Mouse (Mus musculus) erythroblast, adult 5-6 weeks (primary cell): ENCODE results near the gene Rxrg. TPM values are rescaled to one million over a fixed set of nuclear protein-coding genes. Genes with fewer than 3 reads are reported as not detected.

Experiments
- ATAC-seq: replicated peaks from 2 replicates; pipeline ENCODE4 v1.8.0; 2016; ENCODE audit warnings: moderate number of reproducible peaks, mild to moderate bottlenecking, moderate TSS enrichment, inconsistent platforms; ENCODE audit not compliant: poor library complexity, low FRiP score, severe bottlenecking
- total RNA-seq, 2 experiments: library from RNA; stranded (forward) in 1 of 2; stranded (reverse) in 1 of 2; fragments of 150-400 nt in 1 of 2; fragments of 200-764, 138-1000 nt in 1 of 2; gene quantifications; 2 replicates each; pipeline versions ENCODE4 v1.2.3 to v1.2.4; 2015 to 2017; ENCODE audit warnings: low replicate concordance in 2 of 2

Gene Rxrg
- not detected in 2 replicates for total RNA-seq (2015; ENCODE audit: low replicate concordance)
- not detected in 2 replicates for total RNA-seq (2017; ENCODE audit: low replicate concordance)

DNA sequence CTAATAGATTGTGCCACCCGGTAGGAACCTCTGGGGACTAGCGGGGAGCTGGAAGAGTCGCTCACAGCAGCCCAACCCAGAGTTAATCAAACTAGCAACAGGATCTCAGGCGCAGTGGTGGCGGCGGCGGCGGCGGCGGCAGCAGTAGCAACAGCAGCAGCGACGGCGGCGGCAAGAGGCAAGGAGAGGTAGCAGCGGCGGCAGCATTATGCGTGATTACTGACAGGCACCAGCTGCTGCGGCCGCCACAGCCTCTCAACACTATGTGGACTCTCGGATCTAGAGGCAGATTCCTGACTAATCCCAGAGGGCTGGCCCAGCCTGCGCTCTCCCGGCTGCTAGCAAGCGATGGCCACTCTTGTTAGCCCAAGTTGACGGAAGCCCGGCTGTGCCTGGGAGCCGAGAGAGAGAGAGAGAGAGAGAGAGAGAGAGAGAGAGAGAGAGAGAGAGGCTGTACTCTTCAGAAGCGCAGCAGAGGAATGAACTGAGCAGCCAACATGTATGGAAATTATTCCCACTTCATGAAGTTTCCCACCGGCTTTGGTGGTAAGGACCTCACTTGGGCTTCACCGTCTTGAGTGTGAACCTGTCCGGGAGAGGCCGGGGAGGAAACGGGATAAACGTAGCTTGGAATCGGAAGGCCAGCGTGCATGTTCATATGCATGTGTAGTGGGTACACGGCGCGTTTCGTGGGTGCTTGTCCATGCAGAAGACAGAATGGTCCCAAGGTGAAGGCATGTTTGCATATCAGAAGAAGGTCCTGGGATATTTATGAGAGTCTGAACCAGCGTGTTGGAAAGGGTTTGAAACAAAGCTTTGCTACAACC is at the start of gene Rxrg:
Gene Rxrg, plus strand, starts transcription at position 130 of the 827 bp plus-strand sequence.
- no peak for ATAC-seq

DNA sequence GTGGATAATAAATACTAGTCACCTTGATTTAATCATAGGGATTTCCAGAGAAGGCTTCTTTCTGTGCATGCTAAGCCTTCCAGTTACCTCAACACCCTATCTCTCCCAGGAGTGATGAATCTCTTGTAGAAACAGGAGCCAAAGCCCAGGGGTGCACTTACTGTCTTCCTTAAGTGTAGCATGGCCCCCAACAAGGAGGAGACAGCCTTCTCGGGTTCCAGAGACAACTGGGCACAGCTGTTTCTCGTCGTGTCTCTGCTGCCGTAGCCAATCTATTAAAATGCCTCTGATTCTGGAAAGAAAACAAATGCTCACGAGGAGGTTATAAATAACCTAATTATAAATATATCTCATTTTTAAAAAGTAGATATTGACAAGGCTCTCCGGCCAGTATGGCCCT is 48.9 kb upstream of the Rxrg start:
- ATAC-seq, result no peak

DNA sequence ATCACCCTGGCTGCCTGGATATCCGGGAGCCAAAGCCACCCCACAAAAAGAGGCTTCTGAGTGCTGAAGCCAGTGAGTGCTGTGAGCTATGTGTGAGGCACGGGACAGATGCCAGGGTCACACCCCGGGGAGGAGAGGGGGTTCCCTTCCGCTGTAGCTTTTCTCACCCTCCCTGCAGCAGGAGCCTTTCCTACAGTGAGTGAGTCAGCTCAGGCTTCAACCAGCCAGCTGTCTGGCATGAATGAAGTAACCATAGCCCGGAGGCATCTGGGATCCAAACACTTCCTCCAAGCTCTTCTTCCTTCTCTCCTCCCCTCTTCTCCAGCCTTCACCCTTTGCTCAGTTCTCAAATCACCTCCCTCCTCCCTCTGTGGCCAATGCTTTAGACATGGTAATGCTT is 46.6 kb upstream of the Rxrg start:
- ATAC-seq, result no peak

DNA sequence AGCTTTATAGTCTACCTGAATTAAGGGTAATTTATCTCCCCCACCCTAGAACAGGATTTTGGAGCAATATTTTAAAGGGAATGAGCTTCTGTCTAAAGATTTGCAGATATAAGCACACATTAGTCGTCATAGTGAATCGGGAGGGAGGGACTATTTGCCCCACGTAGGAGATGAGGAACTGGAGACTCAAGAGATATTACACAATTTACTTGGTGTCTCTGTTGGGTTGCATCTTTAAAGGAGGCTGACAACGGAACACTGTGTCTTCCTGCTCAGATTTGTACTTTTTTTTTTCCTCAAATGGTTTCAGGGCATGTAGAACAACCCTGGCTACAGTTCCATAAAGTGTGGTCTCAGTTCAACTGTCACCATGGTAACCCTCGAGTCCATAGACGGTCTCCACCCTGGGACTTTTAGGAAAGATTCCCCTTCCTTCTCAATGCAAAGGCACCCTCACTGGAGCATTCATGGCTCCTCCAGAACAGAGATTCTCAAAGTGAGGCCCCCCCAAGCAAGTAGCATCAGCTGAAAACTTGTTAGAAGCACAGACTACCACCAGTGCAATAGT is 44.1 kb upstream of the Rxrg start:
- ATAC-seq, result no peak

DNA sequence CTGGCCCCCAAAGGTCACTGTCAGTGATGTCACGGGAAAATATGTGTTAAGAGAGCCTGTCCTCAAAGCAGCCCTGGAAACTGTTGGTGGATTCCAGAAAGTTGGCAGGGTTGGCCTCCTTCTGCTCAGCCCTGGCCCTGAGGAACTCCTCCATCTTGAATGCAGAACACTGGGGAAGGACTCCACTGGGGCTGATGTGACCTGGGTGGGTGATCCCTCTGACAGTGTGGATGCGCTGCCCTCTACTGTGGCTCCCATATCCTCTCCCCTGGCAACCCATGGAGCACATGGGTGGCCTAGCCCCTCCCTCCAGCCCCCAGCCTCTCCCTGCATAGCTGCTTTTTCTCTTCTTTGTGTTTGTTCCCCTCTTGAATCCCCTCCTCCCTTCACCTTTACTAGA is 31.6 kb upstream of the Rxrg start:
- ATAC-seq, result no peak

DNA sequence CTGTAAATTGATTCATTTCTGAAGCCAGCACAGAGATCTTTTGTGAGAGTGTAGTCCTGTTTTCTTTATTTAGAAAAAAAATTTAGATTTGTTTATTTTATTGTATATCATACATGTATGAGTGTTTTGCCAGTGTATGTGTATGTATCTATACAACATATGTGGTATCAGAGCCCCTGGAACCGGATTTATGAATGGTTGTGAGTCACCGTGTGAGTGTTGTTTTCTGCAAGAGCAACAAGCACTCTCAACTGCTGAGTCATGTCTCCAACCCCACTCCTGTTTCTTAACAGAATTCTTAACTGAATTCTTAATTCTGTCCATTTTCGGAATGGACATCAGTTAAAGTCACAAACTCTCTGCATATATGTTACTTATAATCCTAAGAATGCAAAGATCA is 19.1 kb upstream of the Rxrg start:
- no peak for ATAC-seq

DNA sequence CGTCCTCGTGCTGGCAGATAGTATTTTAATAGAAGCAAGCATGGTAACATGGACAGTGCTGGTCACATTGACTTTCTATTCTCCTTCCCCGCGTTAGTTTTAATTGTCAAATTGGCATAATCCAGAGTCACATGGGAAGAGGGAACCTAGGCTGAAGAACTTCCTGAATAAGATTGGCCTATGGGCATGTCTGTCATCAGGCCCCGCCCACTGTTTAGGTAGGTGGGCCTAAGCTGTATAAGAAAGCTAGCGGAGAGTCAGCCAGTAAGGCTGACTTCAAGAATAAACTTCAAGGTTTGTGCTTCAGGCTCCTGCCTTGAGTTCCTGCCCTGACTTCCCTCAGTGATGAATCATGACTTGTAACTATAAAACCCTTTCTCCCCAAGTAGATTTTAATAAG is 15.0 kb upstream of the Rxrg start:
- no peak for ATAC-seq

DNA sequence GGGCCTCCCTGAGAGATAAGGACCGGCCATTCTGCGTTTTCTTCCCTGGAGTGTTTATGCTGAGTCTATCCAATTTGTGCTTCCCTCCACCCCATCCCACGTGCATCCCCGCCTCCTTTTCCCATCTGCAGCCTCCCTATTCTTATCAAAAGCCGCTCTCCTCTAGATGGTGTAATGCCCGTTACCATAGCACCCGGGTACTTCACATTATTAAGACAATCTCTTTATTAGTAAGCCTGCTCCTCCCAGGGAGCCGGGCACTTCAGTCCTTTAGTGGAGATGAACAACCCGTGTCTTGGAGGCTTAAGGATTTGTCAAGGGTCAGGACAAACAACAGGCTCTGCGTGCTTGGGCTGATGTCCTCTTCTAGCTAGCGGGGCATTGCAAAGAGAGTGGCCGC is 14.3 kb upstream of the Rxrg start:
- ATAC-seq, result no peak

DNA sequence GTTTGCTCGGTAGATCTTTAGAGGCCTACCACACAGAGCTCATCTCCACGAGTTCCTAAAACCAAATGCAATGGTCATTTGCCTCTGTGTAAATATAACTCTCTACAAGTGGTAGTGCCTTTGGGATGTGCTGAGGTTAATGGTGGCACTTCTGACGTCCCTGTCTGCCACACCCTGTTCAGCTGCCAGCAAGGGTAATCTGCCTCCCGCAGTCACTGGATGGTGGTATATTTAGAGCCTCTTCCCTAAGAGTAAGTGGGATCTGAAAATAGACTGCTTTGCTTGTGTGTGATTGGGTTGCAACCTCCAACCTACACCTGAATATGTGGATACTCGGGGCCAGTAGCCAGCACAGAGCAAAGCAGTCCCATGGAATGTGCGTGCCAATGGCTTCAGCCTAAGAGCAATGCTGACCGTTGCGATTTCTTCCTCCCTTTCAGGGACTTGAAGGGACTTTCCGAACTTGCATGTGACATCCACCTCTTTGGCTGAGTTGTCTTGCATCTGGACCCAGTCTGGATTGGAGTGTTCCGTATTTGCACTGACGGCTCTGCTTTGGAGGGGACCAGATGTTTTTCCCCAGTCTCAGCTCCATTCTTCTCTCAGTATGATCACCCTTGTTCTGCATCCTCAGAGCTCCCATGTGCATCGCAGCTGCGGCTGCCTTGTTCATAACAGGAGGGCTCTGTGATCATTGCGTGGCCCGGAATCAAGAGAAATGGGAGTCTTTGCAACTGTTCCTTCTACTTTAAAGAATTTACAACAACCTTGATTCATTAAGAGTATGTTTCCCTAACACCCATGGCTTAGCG is 9.2 kb upstream of the Rxrg start:
- no peak for ATAC-seq

DNA sequence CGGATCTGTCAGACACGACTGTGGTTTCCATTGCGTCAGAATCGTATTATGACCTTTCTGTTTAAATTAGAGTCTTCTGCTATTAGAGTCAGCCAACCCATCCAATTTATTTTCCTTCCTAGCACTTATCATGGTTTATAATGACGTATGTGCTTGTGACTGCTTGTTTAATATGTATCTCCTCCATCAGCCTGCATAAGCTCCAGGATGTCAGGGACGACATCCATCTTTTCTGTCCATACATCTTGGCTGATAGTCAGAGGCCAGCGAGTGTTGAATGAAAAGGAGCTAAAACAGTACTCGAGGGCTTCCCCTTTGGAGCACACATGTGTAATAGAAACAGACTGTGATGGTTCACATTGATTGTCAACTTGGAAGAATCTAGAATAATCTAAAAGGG is 6.0 kb upstream of the Rxrg start:
- no peak for ATAC-seq

DNA sequence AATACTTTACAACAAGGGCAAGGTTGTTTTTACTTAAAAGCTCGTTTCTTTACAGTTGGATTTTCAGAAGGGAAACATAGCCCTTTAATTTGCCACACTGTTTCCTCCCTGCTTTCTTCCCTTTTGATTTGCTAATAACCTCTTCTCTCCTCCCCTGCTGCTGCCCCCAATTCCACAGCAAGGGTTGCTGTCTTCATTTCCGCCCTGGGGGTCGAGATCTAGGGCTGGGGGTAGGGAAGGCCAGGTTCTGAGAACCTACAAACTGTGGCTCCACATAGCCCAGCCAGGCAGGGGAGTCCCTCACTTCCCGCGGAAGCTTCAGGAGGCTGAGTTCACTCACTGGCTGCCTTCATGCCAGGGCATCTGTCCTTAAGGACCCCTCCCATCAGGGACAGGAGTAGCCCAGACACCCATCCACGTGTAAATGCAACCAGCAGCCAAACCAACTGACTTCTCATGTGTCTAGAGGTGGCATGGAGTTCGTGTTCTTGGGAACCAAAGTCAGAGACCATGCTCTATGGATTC is 1.1 kb downstream of the Rxrg start:
- no peak for ATAC-seq

DNA sequence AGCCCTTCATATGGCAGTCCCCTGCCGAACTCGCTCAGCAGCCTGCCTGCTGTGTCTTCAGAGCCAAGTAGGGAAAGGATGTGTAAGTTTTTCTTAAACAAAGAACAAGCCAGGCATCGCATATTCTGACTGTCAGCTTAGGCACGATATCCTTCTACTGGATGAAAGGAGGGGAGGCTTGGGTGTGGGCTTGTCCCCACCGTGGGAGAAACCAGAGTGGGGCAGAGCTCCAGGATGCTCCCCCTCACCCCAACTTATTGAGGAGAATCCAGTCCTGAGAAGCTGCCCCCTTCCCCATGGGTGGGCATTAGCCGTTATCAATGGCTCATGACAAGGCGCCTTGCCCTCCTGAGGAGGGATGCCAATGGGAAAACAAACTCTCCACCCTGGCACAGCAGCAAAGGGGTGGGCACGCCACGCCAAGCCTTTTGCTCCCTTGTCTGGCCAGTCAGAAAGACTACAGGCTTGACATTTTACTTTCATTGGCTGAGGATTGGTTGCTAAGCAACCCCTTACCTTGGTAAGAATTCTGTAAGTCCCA is 10.1 kb downstream of the Rxrg start:
- no peak for ATAC-seq

DNA sequence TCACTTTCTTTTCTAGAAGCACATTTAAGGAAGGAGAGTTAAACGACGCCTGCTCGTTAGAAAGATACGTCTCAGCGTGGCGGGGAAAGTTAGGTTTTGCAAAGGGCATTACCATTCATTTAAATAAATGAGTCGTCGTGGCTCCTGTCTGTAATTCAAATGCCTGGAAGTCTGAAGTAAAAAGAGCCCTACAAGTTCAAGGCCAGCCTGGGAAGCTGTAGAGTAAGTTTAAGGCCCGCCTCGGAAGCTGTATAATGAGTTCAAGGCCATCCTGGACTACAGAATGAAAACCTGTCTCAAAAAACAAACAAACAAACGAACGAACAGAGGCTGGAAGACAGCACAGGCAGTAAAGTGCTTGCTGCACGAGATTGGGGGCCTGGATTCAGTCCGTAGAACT is 18.9 kb downstream of the Rxrg start:
- ATAC-seq, result no peak

DNA sequence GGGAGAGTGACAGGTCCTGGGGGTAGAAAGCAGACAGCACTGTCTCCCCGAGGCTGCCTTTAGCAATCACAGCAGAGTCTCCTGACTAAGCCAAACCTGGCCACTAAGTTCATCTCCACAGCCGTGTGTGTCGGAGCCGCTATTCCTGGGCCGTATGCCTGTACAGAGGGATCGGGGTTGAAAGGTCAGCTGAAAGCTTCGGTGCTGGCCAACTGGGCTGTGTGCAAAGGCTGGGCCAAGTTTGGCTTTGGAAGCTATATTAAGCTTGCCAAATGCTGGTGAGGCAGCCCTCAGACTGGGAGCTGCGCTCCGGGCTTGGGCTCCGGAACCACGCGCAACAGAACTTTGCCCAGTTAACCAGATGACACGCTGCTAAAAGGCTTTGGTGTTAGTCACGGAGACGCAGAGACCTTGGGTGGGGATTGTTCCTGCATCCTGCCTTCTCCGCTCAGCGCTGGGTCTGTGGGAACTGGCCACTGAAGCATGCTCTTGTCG is 19.9 kb downstream of the Rxrg start:
- no peak for ATAC-seq

DNA sequence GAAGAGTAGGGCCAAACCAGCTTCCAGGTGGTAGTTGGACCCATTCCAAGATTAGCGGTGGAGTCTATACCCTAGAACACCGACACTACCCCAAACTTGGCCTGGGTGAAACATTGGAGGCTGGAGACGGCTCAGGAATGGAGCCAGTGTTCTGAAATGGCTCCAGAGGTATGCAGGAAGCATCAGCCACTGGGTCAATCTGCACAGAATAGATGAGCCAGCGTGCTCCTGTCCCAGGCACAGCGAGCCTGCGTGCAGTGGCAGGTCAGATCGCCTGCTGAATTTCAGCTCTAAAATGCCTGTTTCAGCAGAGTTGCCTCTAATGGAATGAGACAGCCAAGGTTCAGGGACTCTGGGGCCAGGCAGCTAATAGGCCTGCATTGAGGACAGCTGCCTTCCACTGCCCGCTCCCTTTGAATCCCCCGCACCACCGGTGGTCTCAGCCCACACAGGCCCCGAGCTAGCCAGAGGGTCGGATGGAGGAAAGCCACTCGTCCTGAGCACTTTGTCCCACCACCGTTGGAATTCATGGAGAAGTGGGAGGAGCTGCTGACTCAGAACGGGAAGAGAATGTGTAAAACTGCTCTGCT is 22.1 kb downstream of the Rxrg start:
- ATAC-seq, result no peak

DNA sequence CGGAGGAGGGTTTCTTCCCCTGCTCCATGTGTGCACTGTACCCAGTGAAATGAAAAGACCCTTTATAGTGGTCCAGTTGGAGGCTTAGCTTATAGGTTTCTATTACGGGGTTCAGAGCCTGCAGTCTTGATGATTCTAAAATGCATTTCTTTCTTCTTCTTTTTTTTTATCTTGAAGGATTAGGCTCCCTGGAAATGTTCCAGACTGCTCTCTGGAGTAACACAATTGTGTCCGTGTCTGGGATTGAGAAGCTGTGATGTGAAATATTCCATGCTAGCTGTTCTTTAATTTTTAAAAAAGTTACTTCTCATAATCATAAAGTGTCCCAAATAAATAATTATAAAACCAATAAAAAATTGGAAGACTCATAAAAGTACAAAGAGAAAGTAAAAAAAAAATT is 26.9 kb downstream of the Rxrg start:
- ATAC-seq, result no peak

DNA sequence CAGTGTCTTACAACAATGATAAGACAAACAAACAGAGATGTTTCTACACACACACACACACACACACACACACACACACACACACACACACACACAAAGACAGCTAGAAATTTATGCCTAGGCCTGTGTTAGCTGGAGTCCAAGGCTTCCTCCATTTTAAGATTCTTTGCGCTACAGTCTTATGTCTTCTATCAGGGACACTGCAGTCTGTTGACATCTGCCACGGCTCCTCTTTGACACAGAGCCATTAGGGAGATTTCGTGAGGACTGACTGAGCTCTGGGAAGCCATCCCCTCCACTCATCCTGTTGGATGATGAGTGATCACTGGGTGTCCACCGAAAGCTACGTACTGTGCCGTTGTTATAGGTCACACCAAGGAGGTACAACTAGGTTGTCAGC is 33.6 kb downstream of the Rxrg start:
- no peak for ATAC-seq

DNA sequence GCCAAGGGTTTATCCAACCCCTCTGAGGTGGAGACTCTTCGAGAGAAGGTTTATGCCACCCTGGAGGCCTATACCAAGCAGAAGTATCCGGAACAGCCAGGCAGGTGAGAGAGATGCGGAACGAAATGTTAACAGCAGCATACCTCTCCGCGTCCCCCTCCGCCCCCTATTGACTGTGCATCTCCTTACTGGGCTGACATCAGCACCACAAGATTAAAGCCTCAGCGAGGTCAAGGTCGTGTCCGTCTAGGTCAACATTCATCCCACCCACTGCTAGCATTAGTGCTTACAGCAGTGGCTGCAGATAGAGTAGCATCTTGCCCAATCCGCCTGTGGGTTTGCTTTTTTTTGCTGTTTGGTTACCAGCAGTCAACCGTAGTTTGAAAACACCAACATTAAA is 37.5 kb downstream of the Rxrg start:
- no peak for ATAC-seq

DNA sequence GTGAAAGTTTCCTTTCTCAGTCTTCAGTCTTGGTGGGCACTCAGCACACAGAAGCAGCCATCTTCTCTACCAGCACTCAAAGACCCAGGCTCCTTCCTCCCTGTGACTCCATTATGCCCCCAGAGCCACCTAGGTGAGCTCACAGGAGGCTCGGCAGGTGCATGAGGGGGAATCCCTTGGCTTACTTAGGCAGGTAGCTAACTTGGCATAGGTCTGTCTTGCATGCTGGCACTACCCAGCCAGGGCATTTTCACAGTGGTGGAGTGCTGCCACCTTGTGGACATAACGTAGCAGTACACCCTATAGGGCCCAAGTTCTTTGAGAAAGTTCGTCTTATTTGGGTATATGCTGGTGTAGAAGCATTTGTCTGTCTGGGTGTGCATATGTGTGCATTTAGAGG is 38.8 kb downstream of the Rxrg start:
- peak; percentile 79 for ATAC-seq

DNA sequence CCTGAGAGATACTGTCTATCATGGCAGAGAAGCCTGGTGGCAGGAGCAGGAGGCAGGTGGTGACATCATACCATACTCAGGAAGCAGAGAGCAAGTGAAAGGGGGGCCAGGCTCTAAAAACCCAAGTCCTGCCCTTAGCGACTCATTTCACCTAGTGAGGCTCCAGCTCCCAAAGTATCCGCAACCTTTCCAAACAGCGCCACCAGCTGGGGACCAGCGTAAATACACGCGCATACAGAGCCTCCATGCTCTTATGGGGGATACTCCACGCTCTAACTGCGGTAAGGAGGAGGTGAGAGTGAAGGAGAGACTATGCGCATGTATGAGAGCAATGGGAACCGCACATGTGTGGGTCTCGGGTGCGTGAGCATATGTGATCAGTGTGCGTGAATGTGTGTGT is 39.9 kb downstream of the Rxrg start:
- ATAC-seq, result no peak
